8 mouse cellular contexts compared by ENCODE assay signal in genomic region chr13:23412211-23412629, GRCm38 (mm10). TPM values are rescaled to one million over a fixed set of nuclear protein-coding genes. Genes with fewer than 3 reads are reported as not detected.
DNase-seq lines count a peak whose midpoint lies in the region; ATAC-seq lines count a peak whose summit lies in the region.

No protein-coding gene starts in this region.

- H3K4me3 ChIP-seq in megakaryocyte, embryonic 14.5 days (replicated peaks), result peak overlapping the region; percentile 86
- peak overlapping the region; percentile 56 for H3K4me3 ChIP-seq in liver, embryonic 11.5 days (ENCODE audit: low read depth, low read length)

- no peak for ATAC-seq in megakaryocyte, adult 5-6 weeks (ENCODE audit: poor library complexity, severe bottlenecking)
- ATAC-seq in liver, embryonic 11.5 days (replicated peaks; ENCODE audit: low FRiP score), result peak; percentile 48

- 1% methylated on average over 20 of the region's 20 CpGs for WGBS in liver, embryonic 11.5 days

- H3K4me2 ChIP-seq in liver, embryonic 11.5 days, result peak overlapping the region; percentile 84

- no peaks in the 10 kb centered on the region for H3K9me3 ChIP-seq in megakaryocyte, embryonic 14.5 days
- H3K9me3 ChIP-seq in liver, embryonic 11.5 days (ENCODE audit: control insufficient read depth, low read length), result no peaks in the 10 kb centered on the region

- no peak overlapping the region for H3K27ac ChIP-seq in liver, embryonic 11.5 days (ENCODE audit: low read depth, low read length)

- peaks cover 41% of the 10 kb centered on the region for H3K27me3 ChIP-seq in megakaryocyte, embryonic 14.5 days (replicated peaks)
- H3K27me3 ChIP-seq in liver, embryonic 11.5 days (replicated peaks; ENCODE audit: control insufficient read depth, insufficient read depth, low read length), result 0 out of 2 replicates have a peak, but pooled peaks cover 2% of the 10 kb centered on the region

- H3K36me3 ChIP-seq in megakaryocyte, embryonic 14.5 days (replicated peaks; ENCODE audit: low read length), result peaks cover 7% of the 10 kb centered on the region
- no peaks in the 10 kb centered on the region for H3K36me3 ChIP-seq in liver, embryonic 11.5 days (ENCODE audit: control insufficient read depth, insufficient read depth, low read length)

- peaks cover 29% of the 10 kb centered on the region for H3K4me1 ChIP-seq in megakaryocyte, embryonic 14.5 days
- H3K4me1 ChIP-seq in liver, embryonic 11.5 days (replicated peaks; ENCODE audit: control insufficient read depth, insufficient read depth, low read length), result no peaks in the 10 kb centered on the region

- DNase-seq in adrenal gland, adult 2 months, result peak; percentile 13
- DNase-seq in adrenal gland, postnatal 10 days, result no peak
- DNase-seq in forelimb bud, embryonic 11.5 days (ENCODE audit: low read depth, low spot score), result peak; percentile 70
- no peak for DNase-seq in liver, embryonic 11.5 days (ENCODE audit: low spot score)
- peak; percentile 68 to 71 for DNase-seq in right cerebral cortex, adult 2 months (ENCODE audit: low spot score in 2 of 2)
- DNase-seq in urinary bladder, postnatal 10 days (ENCODE audit: low spot score), result no peak

- peak overlapping the region; percentile 23; the same call in 1 of the 2 replicates for H3K9ac ChIP-seq in liver, embryonic 11.5 days (ENCODE audit: low read depth, low read length)

RNA-seq across cellular contexts. Expression of gene Abt1, which starts 11.4 kb away (rescaled TPM):
- 1 to 10 TPM; 7.0 to 8.5 TPM for total RNA-seq in adrenal gland, adult 2 months (2021)
- 1.1 TPM in 2 replicates for polyA plus RNA-seq in adrenal gland, adult 2 months (2012; rRNA removed)
- total RNA-seq in adrenal gland, postnatal 10 days (2021), result 1 to 10 TPM; 6.1 to 7.1 TPM
- 1.6 and 7.8 TPM in 2 replicates for polyA plus RNA-seq in megakaryocyte, embryonic 14.5 days (2012; ENCODE audit: insufficient read depth, low replicate concordance)
- 5.1 and 5.2 TPM in 2 replicates for total RNA-seq in megakaryocyte, adult 5-6 weeks (2015)
- 6.8 and 11.2 TPM in 2 replicates for total RNA-seq in megakaryocyte, adult 5-6 weeks (2017)
- 13.1 and 13.4 TPM in 2 replicates for polyA plus RNA-seq in liver, embryonic 11.5 days (2014; fragmentation: Nextera tagmentation; extraction: Ambion mirVana)

RNA-seq across cellular contexts. Expression of gene Zfp322a, which starts 43.2 kb away (rescaled TPM):
- total RNA-seq in adrenal gland, adult 2 months (2021), result 10 to 100 TPM; 16.3 to 20.7 TPM
- 0.40 and 0.53 TPM in 2 replicates for polyA plus RNA-seq in adrenal gland, adult 2 months (2012; rRNA removed)
- 10 to 100 TPM; 18.9 to 26.9 TPM for total RNA-seq in adrenal gland, postnatal 10 days (2021)
- 0.07 TPM in 1 of 2 replicates, not detected in the other for polyA plus RNA-seq in megakaryocyte, embryonic 14.5 days (2012; ENCODE audit: insufficient read depth, low replicate concordance)
- 18.8 and 20.3 TPM in 2 replicates for total RNA-seq in megakaryocyte, adult 5-6 weeks (2015)
- total RNA-seq in megakaryocyte, adult 5-6 weeks (2017), result 39.8 and 46.7 TPM in 2 replicates
- polyA plus RNA-seq in liver, embryonic 11.5 days (2014; fragmentation: Nextera tagmentation; extraction: Ambion mirVana), result 36.4 and 37.0 TPM in 2 replicates

RNA-seq across cellular contexts. Expression of gene Btn1a1, which starts 53.5 kb away (rescaled TPM):
- not detected for total RNA-seq in adrenal gland, adult 2 months (2021)
- polyA plus RNA-seq in adrenal gland, adult 2 months (2012; rRNA removed), result not detected in 2 replicates
- under 1 TPM in 1 of 2 experiments, not detected in 1; 0.55 TPM for total RNA-seq in adrenal gland, postnatal 10 days (2021)
- polyA plus RNA-seq in megakaryocyte, embryonic 14.5 days (2012; ENCODE audit: insufficient read depth, low replicate concordance), result not detected in 2 replicates
- total RNA-seq in megakaryocyte, adult 5-6 weeks (2015), result not detected in 2 replicates
- total RNA-seq in megakaryocyte, adult 5-6 weeks (2017), result not detected in 2 replicates
- 1.8 and 2.2 TPM in 2 replicates for polyA plus RNA-seq in liver, embryonic 11.5 days (2014; fragmentation: Nextera tagmentation; extraction: Ambion mirVana)

Comparison
In these comparisons a context has a peak if more than half of its experiments do, and no peak if none do; other contexts are left out.
1. DNase-seq: peak in adrenal gland, adult 2 months (single experiment), forelimb bud, embryonic 11.5 days (single experiment) and right cerebral cortex, adult 2 months (2 of 2); none in adrenal gland, postnatal 10 days (single experiment), liver, embryonic 11.5 days (single experiment) and urinary bladder, postnatal 10 days (single experiment).